Mouse (Mus musculus): Measurements from ENCODE around the gene Prkaa2.

DNA sequence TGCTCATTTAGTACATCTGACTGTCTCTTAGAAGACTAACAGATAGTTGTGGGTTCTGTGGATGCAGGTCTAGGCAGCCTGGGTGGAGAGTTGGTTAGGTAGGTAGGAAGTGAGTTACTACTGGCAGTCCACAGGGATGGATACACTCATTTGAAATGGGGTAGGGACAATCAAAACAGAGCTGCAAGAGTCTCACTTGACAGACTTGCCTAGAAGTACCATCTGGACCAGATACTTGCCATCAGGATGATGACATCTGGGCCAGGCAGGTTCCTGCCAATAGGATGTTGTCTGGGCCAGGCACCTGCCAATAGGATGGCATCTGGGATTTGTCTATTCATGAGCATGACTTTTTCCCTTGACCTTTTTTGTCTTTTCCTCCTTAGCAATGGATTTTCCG is 108.0 kb downstream of the Prkaa2 start:
- no peak for TF ChIP-seq CTCF (IDR thresholded peaks at IDR 0.05; ENCODE audit: insufficient read depth, low read depth, low read length)
- no peak for TF ChIP-seq POLR2A (IDR thresholded peaks at IDR 0.05; ENCODE audit: insufficient read depth, low read depth, low read length)

All from olfactory bulb, adult 2 months (tissue).